8 mouse cellular contexts compared by ENCODE assay signal in the genomic region with DNA sequence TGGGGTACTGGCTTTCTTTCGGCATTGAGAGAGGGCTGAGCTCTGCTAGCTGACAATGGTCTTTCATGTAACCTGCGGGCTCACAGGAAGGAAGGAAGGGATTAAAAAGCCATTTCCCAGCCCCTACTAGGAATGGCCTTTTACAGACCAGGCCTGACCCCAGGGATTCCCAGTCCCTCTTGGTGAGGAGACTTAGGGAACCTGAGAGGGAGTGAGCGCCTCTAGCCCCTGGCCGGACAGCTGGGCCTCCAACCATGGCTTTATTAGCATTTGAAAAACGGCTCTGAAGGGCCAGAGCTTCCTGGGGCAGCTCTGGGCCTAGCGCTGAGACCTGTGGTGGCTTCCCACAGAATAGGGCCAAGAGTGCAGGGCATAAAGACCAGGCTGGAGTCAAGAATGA. TPM values are rescaled to one million over a fixed set of nuclear protein-coding genes. Genes with fewer than 3 reads are reported as not detected.
DNase-seq lines count a peak whose midpoint lies in the region; ATAC-seq and TF ChIP-seq lines count a peak whose summit lies in the region.

No protein-coding gene starts in this region.

- H3K9ac ChIP-seq in hindbrain, embryonic 16.5 days (ENCODE audit: low read depth, low read length): peak overlapping the region; percentile 41
- H3K9ac ChIP-seq in neural tube, embryonic 13.5 days: 0 out of 2 replicates have a peak overlapping the region, but pooled peaks have one; percentile 27

- TF ChIP-seq CTCF in layer of hippocampus, adult 2 months (conservative IDR thresholded peaks at IDR 0.05): no peak

- peak overlapping the region; percentile 18; the same call in 1 of the 2 replicates for H3K27ac ChIP-seq in layer of hippocampus, adult 2 months
- peak overlapping the region; percentile 61 for H3K27ac ChIP-seq in hindbrain, embryonic 16.5 days (ENCODE audit: low read depth, low read length)
- peak overlapping the region; percentile 68 for H3K27ac ChIP-seq in neural tube, embryonic 13.5 days (replicated peaks)

- 13% methylated on average over 6 of the region's 6 CpGs for WGBS in hindbrain, embryonic 16.5 days
- 6% methylated on average over 6 of the region's 6 CpGs for WGBS in neural tube, embryonic 13.5 days

- no peaks in the 10 kb centered on the region for H3K36me3 ChIP-seq in hindbrain, embryonic 16.5 days (ENCODE audit: control insufficient read depth, insufficient read depth, low read length)
- H3K36me3 ChIP-seq in neural tube, embryonic 13.5 days: no peaks in the 10 kb centered on the region

- no peaks in the 10 kb centered on the region for H3K27me3 ChIP-seq in hindbrain, embryonic 16.5 days (replicated peaks; ENCODE audit: control insufficient read depth, insufficient read depth, low read length)
- H3K27me3 ChIP-seq in neural tube, embryonic 13.5 days: no peaks in the 10 kb centered on the region

- no peak for ATAC-seq in hindbrain, embryonic 16.5 days
- ATAC-seq in neural tube, embryonic 13.5 days (ENCODE audit: low read depth): no peak

- H3K9me3 ChIP-seq in hindbrain, embryonic 16.5 days (ENCODE audit: control insufficient read depth, low read length): no peaks in the 10 kb centered on the region
- no peaks in the 10 kb centered on the region for H3K9me3 ChIP-seq in neural tube, embryonic 13.5 days

- no peak overlapping the region for H3K4me2 ChIP-seq in hindbrain, embryonic 16.5 days (ENCODE audit: low read length)
- H3K4me2 ChIP-seq in neural tube, embryonic 13.5 days: no peak overlapping the region

- H3K4me1 ChIP-seq in hindbrain, embryonic 16.5 days (ENCODE audit: control insufficient read depth, insufficient read depth, low read depth, low read length): peaks cover 23% of the 10 kb centered on the region
- peaks cover 64% of the 10 kb centered on the region for H3K4me1 ChIP-seq in neural tube, embryonic 13.5 days (replicated peaks)

- H3K4me3 ChIP-seq in layer of hippocampus, adult 2 months: no peak overlapping the region
- no peak overlapping the region for H3K4me3 ChIP-seq in hindbrain, embryonic 16.5 days (ENCODE audit: low read length)
- no peak overlapping the region for H3K4me3 ChIP-seq in neural tube, embryonic 13.5 days

- peak; percentile 3 for DNase-seq in adrenal gland, postnatal 14 days
- DNase-seq in adrenal gland, postnatal 4 days (ENCODE audit: low spot score in 2 of 2): no peak
- no peak for DNase-seq in layer of hippocampus, adult 2 months (ENCODE audit: low spot score in 2 of 2)
- no peak for DNase-seq in layer of hippocampus, adult 8-10 months (ENCODE audit: low spot score in 2 of 2)
- no peak for DNase-seq in thymus, postnatal 25 days
- DNase-seq in lung, postnatal 10 days: no peak

RNA-seq across cellular contexts. Expression of a gene that starts 46.8 kb away (rescaled TPM):
- 19.0 and 23.6 TPM in 2 replicates for total RNA-seq in adrenal gland, postnatal 14 days (2021)
- 10 to 100 TPM; 30.5 to 34.6 TPM for total RNA-seq in adrenal gland, postnatal 4 days (2021)
- 10 to 100 TPM; 20.3 to 23.2 TPM for total RNA-seq in layer of hippocampus, adult 2 months (2021)
- 10 to 100 TPM; 17.4 to 22.3 (median 19.4) TPM for total RNA-seq in layer of hippocampus, adult 8-10 months (2022)
- polyA plus RNA-seq in hindbrain, embryonic 16.5 days (2015; fragmentation: Nextera tagmentation; extraction: Ambion mirVana): 19.8 and 24.2 TPM in 2 replicates
- polyA plus RNA-seq in neural tube, embryonic 13.5 days (2015; fragmentation: Nextera tagmentation; extraction: Ambion mirVana): 24.8 and 27.9 TPM in 2 replicates

RNA-seq across cellular contexts. Expression of a gene that starts 48.0 kb away (rescaled TPM):
- total RNA-seq in adrenal gland, postnatal 14 days (2021): 93.2 and 103 TPM in 2 replicates
- 100 to 1,000 TPM in 1 of 2 experiments, 10 to 100 TPM in 1; 95.3 to 110 TPM for total RNA-seq in adrenal gland, postnatal 4 days (2021)
- 100 to 1,000 TPM; 179 to 184 TPM for total RNA-seq in layer of hippocampus, adult 2 months (2021)
- 100 to 1,000 TPM; 175 to 202 (median 183) TPM for total RNA-seq in layer of hippocampus, adult 8-10 months (2022)
- polyA plus RNA-seq in hindbrain, embryonic 16.5 days (2015; fragmentation: Nextera tagmentation; extraction: Ambion mirVana): 351 and 369 TPM in 2 replicates
- 292 and 297 TPM in 2 replicates for polyA plus RNA-seq in neural tube, embryonic 13.5 days (2015; fragmentation: Nextera tagmentation; extraction: Ambion mirVana)

RNA-seq across cellular contexts. Expression of a gene that starts 58.0 kb away (rescaled TPM):
- total RNA-seq in adrenal gland, postnatal 14 days (2021): 39.3 and 44.9 TPM in 2 replicates
- total RNA-seq in adrenal gland, postnatal 4 days (2021): 10 to 100 TPM; 60.5 to 70.3 TPM
- 100 to 1,000 TPM in 1 of 2 experiments, 10 to 100 TPM in 1; 99.9 to 108 TPM for total RNA-seq in layer of hippocampus, adult 2 months (2021)
- total RNA-seq in layer of hippocampus, adult 8-10 months (2022): 10 to 100 TPM; 91.0 to 98.4 (median 93.7) TPM
- 23.4 and 27.6 TPM in 2 replicates for polyA plus RNA-seq in hindbrain, embryonic 16.5 days (2015; fragmentation: Nextera tagmentation; extraction: Ambion mirVana)
- 26.5 and 30.4 TPM in 2 replicates for polyA plus RNA-seq in neural tube, embryonic 13.5 days (2015; fragmentation: Nextera tagmentation; extraction: Ambion mirVana)

Comparison
In these comparisons a context has a peak if more than half of its experiments do, and no peak if none do; other contexts are left out.
1. H3K27ac ChIP-seq: peak in every context shown above with its lines; median percentile 68 in neural tube, embryonic 13.5 days; 61 in hindbrain, embryonic 16.5 days; 18 in layer of hippocampus, adult 2 months.